Mouse (Mus musculus): ENCODE results near the gene Ppp1r3c. TPM values are rescaled to one million over a fixed set of nuclear protein-coding genes. Genes with fewer than 3 reads are reported as not detected.

Gene Ppp1r3c
- polyA plus RNA-seq, 1 experiment, result 2.8 TPM

- no peaks in the 10 kb centered on the region for H3K4me1 ChIP-seq (replicated peaks; ENCODE audit: control insufficient read depth, insufficient read depth, low read length)
- H3K27me3 ChIP-seq (ENCODE audit: control insufficient read depth, insufficient read depth, low read length), result no peaks in the 10 kb centered on the region
- no peaks in the 10 kb centered on the region for H3K36me3 ChIP-seq (ENCODE audit: control insufficient read depth, insufficient read depth, low read length)
- no peak overlapping the region for H3K27ac ChIP-seq (ENCODE audit: control insufficient read depth, insufficient read depth, low read length)
- 92% methylated on average over 4 of the region's 4 CpGs for WGBS
- no peak for DNase-seq
- no peak overlapping the region for H3K4me3 ChIP-seq (ENCODE audit: control insufficient read depth, insufficient read depth, low read length)
- no peak for TF ChIP-seq POLR2A (IDR thresholded peaks at IDR 0.05; ENCODE audit: control insufficient read depth, extremely low read depth, insufficient read depth, low read length, poor library complexity)
- no peak for TF ChIP-seq CTCF (IDR thresholded peaks at IDR 0.05; ENCODE audit: borderline replicate concordance, control insufficient read depth, extremely low read depth, insufficient read depth, low read length, poor library complexity)
These were observed 35.5 kb downstream of the Ppp1r3c start for GRCm38 (mm10) chr19:36700937-36701336.

- no peak for DNase-seq
- H3K27me3 ChIP-seq (ENCODE audit: control insufficient read depth, insufficient read depth, low read length), result no peaks in the 10 kb centered on the region
- H3K4me1 ChIP-seq (replicated peaks; ENCODE audit: control insufficient read depth, insufficient read depth, low read length), result no peaks in the 10 kb centered on the region
- TF ChIP-seq POLR2A (IDR thresholded peaks at IDR 0.05; ENCODE audit: control insufficient read depth, extremely low read depth, insufficient read depth, low read length, poor library complexity) (no peak), CTCF (IDR thresholded peaks at IDR 0.05; ENCODE audit: borderline replicate concordance, control insufficient read depth, extremely low read depth, insufficient read depth, low read length, poor library complexity) (no peak)
- WGBS, result 82% methylated on average over 1 of the region's 1 CpGs
- no peak overlapping the region for H3K27ac ChIP-seq (ENCODE audit: control insufficient read depth, insufficient read depth, low read length)
- H3K4me3 ChIP-seq (ENCODE audit: control insufficient read depth, insufficient read depth, low read length), result no peak overlapping the region
- H3K36me3 ChIP-seq (ENCODE audit: control insufficient read depth, insufficient read depth, low read length), result no peaks in the 10 kb centered on the region
These were observed 37.3 kb downstream of the Ppp1r3c start for GRCm38 (mm10) chr19:36699151-36699550.

- DNase-seq, result no peak
- 87% methylated on average over 3 of the region's 3 CpGs for WGBS
- no peak overlapping the region for H3K27ac ChIP-seq (ENCODE audit: control insufficient read depth, insufficient read depth, low read length)
- H3K36me3 ChIP-seq (ENCODE audit: control insufficient read depth, insufficient read depth, low read length), result no peaks in the 10 kb centered on the region
- TF ChIP-seq CTCF (IDR thresholded peaks at IDR 0.05; ENCODE audit: borderline replicate concordance, control insufficient read depth, extremely low read depth, insufficient read depth, low read length, poor library complexity) (no peak), POLR2A (IDR thresholded peaks at IDR 0.05; ENCODE audit: control insufficient read depth, extremely low read depth, insufficient read depth, low read length, poor library complexity) (no peak)
- H3K4me1 ChIP-seq (replicated peaks; ENCODE audit: control insufficient read depth, insufficient read depth, low read length), result no peaks in the 10 kb centered on the region
- no peaks in the 10 kb centered on the region for H3K27me3 ChIP-seq (ENCODE audit: control insufficient read depth, insufficient read depth, low read length)
- no peak overlapping the region for H3K4me3 ChIP-seq (ENCODE audit: control insufficient read depth, insufficient read depth, low read length)
These were observed 38.3 kb downstream of the Ppp1r3c start for GRCm38 (mm10) chr19:36698200-36698599.

GRCm38 (mm10) chr19:36696601-36697122, 39.8 kb downstream of the Ppp1r3c start:
- H3K27ac ChIP-seq (ENCODE audit: control insufficient read depth, insufficient read depth, low read length), result no peak overlapping the region
- no peak overlapping the region for H3K4me3 ChIP-seq (ENCODE audit: control insufficient read depth, insufficient read depth, low read length)
- TF ChIP-seq POLR2A (IDR thresholded peaks at IDR 0.05; ENCODE audit: control insufficient read depth, extremely low read depth, insufficient read depth, low read length, poor library complexity) (no peak), CTCF (IDR thresholded peaks at IDR 0.05; ENCODE audit: borderline replicate concordance, control insufficient read depth, extremely low read depth, insufficient read depth, low read length, poor library complexity) (no peak)
- WGBS, result 84% methylated on average over 7 of the region's 7 CpGs
- no peaks in the 10 kb centered on the region for H3K36me3 ChIP-seq (ENCODE audit: control insufficient read depth, insufficient read depth, low read length)
- DNase-seq, result no peak
- no peaks in the 10 kb centered on the region for H3K4me1 ChIP-seq (replicated peaks; ENCODE audit: control insufficient read depth, insufficient read depth, low read length)
- H3K27me3 ChIP-seq (ENCODE audit: control insufficient read depth, insufficient read depth, low read length), result no peaks in the 10 kb centered on the region

- H3K27me3 ChIP-seq (ENCODE audit: control insufficient read depth, insufficient read depth, low read length), result no peaks in the 10 kb centered on the region
- no peak for DNase-seq
- TF ChIP-seq POLR2A (IDR thresholded peaks at IDR 0.05; ENCODE audit: control insufficient read depth, extremely low read depth, insufficient read depth, low read length, poor library complexity), result no peak
- TF ChIP-seq CTCF (IDR thresholded peaks at IDR 0.05; ENCODE audit: borderline replicate concordance, control insufficient read depth, extremely low read depth, insufficient read depth, low read length, poor library complexity), result no peak
- no peak overlapping the region for H3K27ac ChIP-seq (ENCODE audit: control insufficient read depth, insufficient read depth, low read length)
- WGBS, result 84% methylated on average over 2 of the region's 2 CpGs
- no peak overlapping the region for H3K4me3 ChIP-seq (ENCODE audit: control insufficient read depth, insufficient read depth, low read length)
- no peaks in the 10 kb centered on the region for H3K36me3 ChIP-seq (ENCODE audit: control insufficient read depth, insufficient read depth, low read length)
- H3K4me1 ChIP-seq (replicated peaks; ENCODE audit: control insufficient read depth, insufficient read depth, low read length), result no peaks in the 10 kb centered on the region
These were observed 42.9 kb downstream of the Ppp1r3c start for GRCm38 (mm10) chr19:36693530-36693929.

- no peak for DNase-seq
- no peak overlapping the region for H3K27ac ChIP-seq (ENCODE audit: control insufficient read depth, insufficient read depth, low read length)
- 91% methylated on average over 5 of the region's 5 CpGs for WGBS
- no peaks in the 10 kb centered on the region for H3K36me3 ChIP-seq (ENCODE audit: control insufficient read depth, insufficient read depth, low read length)
- H3K4me1 ChIP-seq (replicated peaks; ENCODE audit: control insufficient read depth, insufficient read depth, low read length), result no peaks in the 10 kb centered on the region
- H3K27me3 ChIP-seq (ENCODE audit: control insufficient read depth, insufficient read depth, low read length), result no peaks in the 10 kb centered on the region
- TF ChIP-seq POLR2A (IDR thresholded peaks at IDR 0.05; ENCODE audit: control insufficient read depth, extremely low read depth, insufficient read depth, low read length, poor library complexity) (no peak), CTCF (IDR thresholded peaks at IDR 0.05; ENCODE audit: borderline replicate concordance, control insufficient read depth, extremely low read depth, insufficient read depth, low read length, poor library complexity) (no peak)
- H3K4me3 ChIP-seq (ENCODE audit: control insufficient read depth, insufficient read depth, low read length), result no peak overlapping the region
These were observed 44.5 kb downstream of the Ppp1r3c start for GRCm38 (mm10) chr19:36691941-36692340.

- no peak overlapping the region for H3K4me3 ChIP-seq (ENCODE audit: control insufficient read depth, insufficient read depth, low read length)
- H3K27me3 ChIP-seq (ENCODE audit: control insufficient read depth, insufficient read depth, low read length), result no peaks in the 10 kb centered on the region
- H3K36me3 ChIP-seq (ENCODE audit: control insufficient read depth, insufficient read depth, low read length), result no peaks in the 10 kb centered on the region
- no peak for DNase-seq
- H3K27ac ChIP-seq (ENCODE audit: control insufficient read depth, insufficient read depth, low read length), result no peak overlapping the region
- H3K4me1 ChIP-seq (replicated peaks; ENCODE audit: control insufficient read depth, insufficient read depth, low read length), result no peaks in the 10 kb centered on the region
- TF ChIP-seq POLR2A (IDR thresholded peaks at IDR 0.05; ENCODE audit: control insufficient read depth, extremely low read depth, insufficient read depth, low read length, poor library complexity), result no peak
- TF ChIP-seq CTCF (IDR thresholded peaks at IDR 0.05; ENCODE audit: borderline replicate concordance, control insufficient read depth, extremely low read depth, insufficient read depth, low read length, poor library complexity), result no peak
- WGBS, result 97% methylated on average over 2 of the region's 2 CpGs
These were observed 45.2 kb downstream of the Ppp1r3c start for GRCm38 (mm10) chr19:36691245-36691644.

Measured in thymus, adult 2 months (tissue).